Mouse (Mus musculus) spleen, adult 2 months (tissue): ENCODE data around the gene Tnfrsf13b. TPM values are rescaled to one million over a fixed set of nuclear protein-coding genes. Genes with fewer than 3 reads are reported as not detected.

ENCODE experiments used
- DNase-seq, 2 experiments: peaks; one replicate each; pipeline versions ENCODE4 v3.0.0 to v3.0.0-alpha.2; 2012 to 2021; ENCODE audit warnings: low spot score in 2 of 2, low read depth in 1 of 2
- H3K27ac ChIP-seq: fragments of 200-500 bp; 2 replicates; pipeline ENCODE4 v1.5.1; 2012; ENCODE audit warnings: low read length, inconsistent platforms; ENCODE audit not compliant: insufficient read depth
- H3K27me3 ChIP-seq: fragments of 200-500 bp; 2 replicates; pipeline ENCODE4 v1.6.1; 2012; ENCODE audit warnings: mild to moderate bottlenecking, moderate library complexity, low read length, inconsistent platforms; ENCODE audit not compliant: control insufficient read depth, insufficient read depth
- H3K36me3 ChIP-seq: fragments of 200-500 bp; 2 replicates; pipeline ENCODE4 v1.6.1; 2012; ENCODE audit warnings: mild to moderate bottlenecking, low read length, inconsistent platforms; ENCODE audit not compliant: control insufficient read depth, insufficient read depth
- H3K4me1 ChIP-seq: fragments of 200-500 bp; 2 replicates; pipeline ENCODE4 v1.6.1; 2011; ENCODE audit warnings: inconsistent platforms; ENCODE audit not compliant: control insufficient read depth, insufficient read depth, insufficient read length
- H3K4me3 ChIP-seq: fragments of 200-500 bp; 2 replicates; pipeline ENCODE4 v1.5.1; 2011; ENCODE audit warnings: mild to moderate bottlenecking, inconsistent platforms; ENCODE audit not compliant: insufficient read depth, insufficient read length; ENCODE audit errors: extremely low read depth
- CTCF ChIP-seq: fragments of 200-500 bp; IDR thresholded peaks from 2 replicates; pipeline ENCODE4 v1.5.1; 2011; ENCODE audit warnings: mild to moderate bottlenecking, inconsistent platforms; ENCODE audit not compliant: insufficient read depth, insufficient read length, insufficient replicate concordance; ENCODE audit errors: extremely low read depth
- POLR2A ChIP-seq: fragments of 200-500 bp; IDR thresholded peaks from 2 replicates; pipeline ENCODE4 v1.6.1; 2011; ENCODE audit warnings: low read depth, low read length, inconsistent platforms
- WGBS: fragments of 180-500 bp; shearing (Covaris S2); methylation state at CpG from one replicate; pipeline ENCODE4 v1.1.7; 2018; 5-methylcytosine and 5-hydroxymethylcytosine counted together
- polyA plus RNA-seq: library from polyadenylated mRNA; depleted of rRNA; stranded (reverse); fragments of >200 nt; gene quantifications from 2 replicates; pipeline ENCODE4 v1.2.3, GENCODE M21; 2012

Gene Tnfrsf13b
- polyA plus RNA-seq, 1 experiment = 221 TPM

- H3K36me3 ChIP-seq = peaks cover 24% of the 10 kb centered on the region
Observed at GRCm38 (mm10) chr11:61150233-61151001, 23.9 kb downstream of the Tnfrsf13b start.

GRCm38 (mm10) chr11:61155727-61156126, 29.2 kb downstream of the Tnfrsf13b start:
- Histone ChIP-seq H3K36me3 (peaks cover 31% of the 10 kb centered on the region), H3K4me3 (no peak overlapping the region)
- 71% methylated on average over 2 of the region's 2 CpGs for WGBS

More at GRCm38 (mm10) chr11:61150233-61151001, 23.9 kb downstream of the Tnfrsf13b start:
- no peak for TF ChIP-seq POLR2A
- TF ChIP-seq CTCF = no peak
- H3K27ac ChIP-seq = no peak overlapping the region
- H3K27me3 ChIP-seq = no peaks in the 10 kb centered on the region
- peaks cover 3% of the 10 kb centered on the region; the same call in 1 of the 2 replicates for H3K4me1 ChIP-seq
- 75% methylated on average over 6 of the region's 6 CpGs for WGBS
- no peak for DNase-seq
- no peak overlapping the region for H3K4me3 ChIP-seq

GRCm38 (mm10) chr11:61158141-61158540, 31.6 kb downstream of the Tnfrsf13b start:
- H3K27ac ChIP-seq = no peak overlapping the region
- WGBS = 78% methylated on average over 3 of the region's 3 CpGs
- peaks cover 10% of the 10 kb centered on the region; the same call in 1 of the 2 replicates for H3K4me1 ChIP-seq
- H3K36me3 ChIP-seq = peaks cover 40% of the 10 kb centered on the region
- no peaks in the 10 kb centered on the region for H3K27me3 ChIP-seq
- H3K4me3 ChIP-seq = no peak overlapping the region
- no peak for DNase-seq
- TF ChIP-seq POLR2A (no peak), CTCF (no peak)

More at GRCm38 (mm10) chr11:61155727-61156126, 29.2 kb downstream of the Tnfrsf13b start:
- Histone ChIP-seq H3K27ac (no peak overlapping the region), H3K4me1 (peaks cover 10% of the 10 kb centered on the region; the same call in 1 of the 2 replicates), H3K27me3 (no peaks in the 10 kb centered on the region)
- TF ChIP-seq CTCF = peak; percentile 67; the same call in 1 of the 2 replicates
- TF ChIP-seq POLR2A = no peak
- peak in 1 of 2 experiments; percentile 79 for DNase-seq

- 20% methylated on average over 11 of the region's 11 CpGs for WGBS
- Histone ChIP-seq H3K27me3 (no peaks in the 10 kb centered on the region), H3K27ac (peak overlapping the region; percentile 45; the same call in 1 of the 2 replicates), H3K36me3 (peaks cover 38% of the 10 kb centered on the region), H3K4me1 (peaks cover 10% of the 10 kb centered on the region; the same call in 1 of the 2 replicates), H3K4me3 (no peak overlapping the region)
- no peak for DNase-seq
- TF ChIP-seq CTCF = no peak
- TF ChIP-seq POLR2A = no peak
Observed at GRCm38 (mm10) chr11:61159796-61160732, 33.5 kb downstream of the Tnfrsf13b start.

GRCm38 (mm10) chr11:61161121-61161520, 34.6 kb downstream of the Tnfrsf13b start:
- peaks cover 38% of the 10 kb centered on the region for H3K36me3 ChIP-seq
- DNase-seq = no peak
- no peak overlapping the region for H3K4me3 ChIP-seq
- H3K27ac ChIP-seq = no peak overlapping the region
- no peak for TF ChIP-seq POLR2A
- no peak for TF ChIP-seq CTCF
- 90% methylated on average over 13 of the region's 13 CpGs for WGBS
- peaks cover 10% of the 10 kb centered on the region; the same call in 1 of the 2 replicates for H3K4me1 ChIP-seq
- H3K27me3 ChIP-seq = no peaks in the 10 kb centered on the region

- no peak overlapping the region for H3K27ac ChIP-seq
- no peak for DNase-seq
- WGBS = 94% methylated on average over 14 of the region's 14 CpGs
- H3K4me3 ChIP-seq = no peak overlapping the region
- peaks cover 10% of the 10 kb centered on the region; the same call in 1 of the 2 replicates for H3K4me1 ChIP-seq
- no peak for TF ChIP-seq CTCF
- TF ChIP-seq POLR2A = no peak
- H3K36me3 ChIP-seq = peaks cover 40% of the 10 kb centered on the region
- H3K27me3 ChIP-seq = no peaks in the 10 kb centered on the region
Observed at GRCm38 (mm10) chr11:61162776-61163175, 36.2 kb downstream of the Tnfrsf13b start.
